Mouse (Mus musculus) hindbrain, postnatal 0 days (tissue): ENCODE measurements around the gene Cep70. TPM values are rescaled to one million over a fixed set of nuclear protein-coding genes. Genes with fewer than 3 reads are reported as not detected.
A peak's percentile ranks its signal among the peaks of the same experiment; 100 is the strongest.

ENCODE experiments used
- ATAC-seq: fragments of 200-750 bp; cut with Nextera tagmentation; 2 replicates; pipeline ENCODE4 v1.8.0; 2017; ENCODE audit warnings: mild to moderate bottlenecking, moderate TSS enrichment, moderate library complexity
- DNase-seq: peaks from one replicate; pipeline ENCODE4 v3.0.0-alpha.2; 2015; ENCODE audit warnings: low spot score
- H3K27ac ChIP-seq: fragments of 300-500 bp; sonication (generic); 2 replicates; pipeline ENCODE4 v1.5.1; 2014; ENCODE audit warnings: mild to moderate bottlenecking
- H3K27me3 ChIP-seq: fragments of 300-500 bp; sonication (generic); 2 replicates; pipeline ENCODE4 v1.6.1; 2014; ENCODE audit warnings: low read length, mixed read lengths; ENCODE audit not compliant: insufficient read depth
- H3K36me3 ChIP-seq: fragments of 300-500 bp; sonication (generic); 2 replicates; pipeline ENCODE4 v1.6.1; 2014; ENCODE audit warnings: low read length, mixed read lengths; ENCODE audit not compliant: insufficient read depth
- H3K4me1 ChIP-seq: fragments of 300-500 bp; sonication (generic); 2 replicates; pipeline ENCODE4 v1.6.1; 2014; ENCODE audit warnings: antibody characterized with exemption, low read length, mixed read lengths; ENCODE audit not compliant: insufficient read depth
- H3K4me2 ChIP-seq: fragments of 300-500 bp; sonication (generic); 2 replicates; pipeline ENCODE4 v1.6.1; 2014; ENCODE audit warnings: low read depth, mild to moderate bottlenecking, low read length, moderate library complexity, mixed read lengths
- H3K4me3 ChIP-seq: fragments of 300-500 bp; sonication (generic); 2 replicates; pipeline ENCODE4 v1.5.1; 2014; ENCODE audit warnings: low read length
- H3K9ac ChIP-seq: fragments of 300-500 bp; sonication (generic); replicated peaks from 2 replicates; pipeline ENCODE4 v1.6.1; 2014; ENCODE audit warnings: mild to moderate bottlenecking, low read length, moderate library complexity, mixed read lengths
- H3K9me3 ChIP-seq: fragments of 300-500 bp; sonication (generic); 2 replicates; pipeline ENCODE4 v1.6.1; 2016; ENCODE audit warnings: low read length, mixed read lengths
- CTCF ChIP-seq: IDR thresholded peaks from 2 replicates; pipeline ENCODE4 v1.5.1; 2016; ENCODE audit warnings: antibody characterized with exemption, control low read depth, low read depth
- WGBS: fragments of 180-500 bp; shearing (Covaris S2); extraction: QIAGEN DNeasy Blood & Tissue Kit; methylation state at CpG from one replicate; pipeline ENCODE4 v1.1.7; 2014; 5-methylcytosine and 5-hydroxymethylcytosine counted together
- polyA plus RNA-seq: library from polyadenylated mRNA; unstranded; fragments of >200 nt; fragmentation: Nextera tagmentation; extraction: Ambion mirVana; gene quantifications from 2 replicates; pipeline ENCODE4 v1.2.1, GENCODE M21; 2015
- total RNA-seq: library from RNA; depleted of rRNA; stranded (reverse); fragments of >200 nt; gene quantifications from 2 replicates; pipeline ENCODE4 v1.2.3, GENCODE M21; 2014; rRNA removed

Cep70 gene
- 22.7 and 27.9 TPM in 2 replicates for total RNA-seq
- polyA plus RNA-seq: 44.4 and 50.4 TPM in 2 replicates

DNA sequence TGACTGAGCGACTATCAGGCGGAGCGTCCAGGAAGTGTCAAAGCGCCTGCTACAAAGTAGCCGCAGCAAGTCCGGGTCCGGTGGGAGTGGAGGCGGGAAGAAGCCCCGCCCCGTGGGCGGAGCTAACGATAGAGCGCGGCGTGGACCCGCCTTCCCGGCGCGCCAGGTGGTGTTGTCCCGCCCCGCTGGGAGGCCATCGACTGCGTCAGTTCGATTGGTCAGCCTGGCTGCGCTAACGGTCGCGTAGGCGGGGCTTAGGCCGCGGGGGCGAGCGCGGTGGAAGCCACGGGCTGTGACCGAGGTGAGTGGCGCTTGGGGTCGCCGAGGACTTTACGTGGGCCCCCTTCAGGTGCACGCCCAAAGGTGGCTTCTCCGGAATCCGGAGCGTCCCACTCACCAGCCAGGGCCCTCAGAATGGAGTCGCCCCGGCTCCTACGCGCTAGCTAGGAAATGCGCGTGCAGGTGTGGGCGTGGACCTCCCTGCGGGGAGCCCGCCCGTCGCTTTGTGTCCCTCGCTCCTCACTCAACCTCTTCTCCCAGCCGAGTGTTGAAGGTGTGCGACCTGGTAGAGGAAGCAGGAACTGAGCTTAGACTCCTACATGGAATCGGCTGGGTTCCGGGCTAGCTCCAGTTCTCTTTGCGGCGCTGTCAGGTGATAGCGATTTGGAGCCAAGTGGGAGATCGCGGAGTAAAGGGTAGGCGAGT, at the start of gene Cep70:
TSS of gene Cep70 (plus strand) at position 178 of the 705 bp plus-strand sequence.
- DNase-seq (peak; percentile 99), ATAC-seq (peak; percentile 97)
- Histone ChIP-seq H3K4me1 (no peaks in the 10 kb centered on the region), H3K36me3 (no peaks in the 10 kb centered on the region), H3K27ac (peak within 1 kb of the TSS; percentile 90), H3K4me2 (peak within 1 kb of the TSS; percentile 78), H3K9ac (peak within 1 kb of the TSS; percentile 75), H3K27me3 (no peaks in the 10 kb centered on the region), H3K4me3 (peak within 1 kb of the TSS; percentile 91), H3K9me3 (no peaks in the 10 kb centered on the region)
- no peak; the same call in none of the 2 replicates for TF ChIP-seq CTCF
- under 1% methylated on average over 65 of the region's 66 CpGs for WGBS

DNA sequence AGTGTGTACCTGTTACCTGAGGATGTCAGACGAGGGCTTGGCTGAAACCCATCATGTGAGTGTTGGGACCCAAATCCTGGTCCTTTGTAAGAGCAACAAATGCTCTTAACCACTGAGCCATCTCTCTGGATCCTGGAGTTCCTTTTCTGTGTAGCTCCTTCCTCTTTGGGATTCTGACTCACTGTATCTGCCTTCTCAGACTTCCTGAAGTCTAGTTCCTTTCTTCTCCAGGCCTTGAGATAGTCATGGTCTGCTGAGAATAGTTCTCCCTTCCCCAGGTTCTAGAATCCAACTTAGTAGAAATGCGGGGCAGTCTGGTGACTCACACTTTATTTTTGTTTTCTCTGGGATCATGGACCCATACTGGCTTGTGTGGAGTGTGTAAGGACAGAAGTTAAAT, 30.5 kb upstream of the Cep70 start:
- TF ChIP-seq CTCF: no peak
- Histone ChIP-seq H3K9me3 (no peaks in the 10 kb centered on the region), H3K4me3 (no peak overlapping the region), H3K27ac (no peak overlapping the region), H3K36me3 (no peaks in the 10 kb centered on the region), H3K9ac (no peak overlapping the region), H3K27me3 (no peaks in the 10 kb centered on the region), H3K4me2 (no peak overlapping the region), H3K4me1 (no peaks in the 10 kb centered on the region)
- 86% methylated on average over 2 of the region's 2 CpGs for WGBS
- no peak for ATAC-seq
- DNase-seq: no peak

DNA sequence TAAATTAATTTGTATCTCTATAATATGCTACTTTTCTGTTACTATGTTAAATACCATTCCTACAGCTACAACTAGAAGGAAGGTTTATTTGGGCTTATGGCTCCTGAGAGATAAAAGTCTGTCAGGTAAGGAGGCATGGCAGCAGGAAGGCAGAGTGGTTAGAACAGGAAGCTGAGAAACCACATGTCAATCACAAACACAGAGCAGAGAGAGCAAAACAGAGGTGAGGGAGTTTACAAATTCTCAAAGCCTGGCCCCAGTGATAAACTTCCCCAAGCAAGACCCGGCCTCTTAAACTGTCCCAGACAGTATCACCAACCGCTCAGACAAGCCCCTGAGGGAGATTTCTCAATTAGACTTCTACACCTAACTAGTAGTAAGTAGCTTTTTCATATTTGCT, 27.0 kb upstream of the Cep70 start:
- no peak for ATAC-seq
- H3K4me3 ChIP-seq: no peak overlapping the region

DNA sequence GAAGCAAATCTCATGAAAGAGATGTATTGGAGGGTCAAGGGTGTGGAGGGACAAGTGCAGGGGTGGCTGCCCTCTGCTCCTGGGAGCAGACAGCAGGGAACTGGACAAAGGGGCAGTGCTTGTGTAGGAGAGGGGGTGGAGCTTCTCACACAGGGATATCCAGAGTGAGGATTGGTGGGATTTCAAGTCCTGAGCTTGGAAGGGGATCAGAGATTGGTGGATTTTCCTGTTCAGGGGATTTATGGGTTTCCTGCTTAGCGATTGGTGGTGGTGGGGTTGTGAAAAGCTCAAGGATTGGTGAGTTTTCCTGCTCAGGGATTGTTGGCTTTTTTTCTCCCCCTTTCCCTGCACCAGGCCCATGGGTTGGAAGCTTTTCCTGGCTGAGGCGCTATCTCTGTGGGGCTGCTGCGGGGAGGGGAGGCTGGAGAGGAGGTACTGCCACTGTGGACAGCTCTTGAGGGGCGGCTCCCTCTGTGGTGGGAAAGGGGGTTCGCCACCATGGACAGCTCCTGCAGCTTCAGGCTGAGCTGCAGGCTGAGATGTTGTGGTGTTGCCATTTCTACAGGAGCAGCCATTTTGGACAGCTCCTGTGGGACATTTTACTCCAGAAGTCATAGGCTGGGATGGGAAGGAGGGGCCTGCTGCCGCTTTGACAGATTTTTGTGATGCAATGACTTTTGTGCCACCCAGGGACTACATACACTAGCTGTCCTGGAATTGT, 25.0 kb upstream of the Cep70 start:
- Histone ChIP-seq H3K27ac (no peak overlapping the region), H3K4me2 (no peak overlapping the region), H3K27me3 (no peaks in the 10 kb centered on the region), H3K4me3 (no peak overlapping the region), H3K36me3 (no peaks in the 10 kb centered on the region), H3K9me3 (no peaks in the 10 kb centered on the region), H3K9ac (no peak overlapping the region), H3K4me1 (no peaks in the 10 kb centered on the region)
- DNase-seq (peak; percentile 37), ATAC-seq (peak; percentile 78)
- TF ChIP-seq CTCF: no peak
- WGBS: 32% methylated on average over 6 of the region's 6 CpGs

More for the DNA sequence above, 27.0 kb upstream of the Cep70 start:
- TF ChIP-seq CTCF: no peak
- no peak overlapping the region for H3K4me2 ChIP-seq
- DNase-seq: no peak
- H3K9ac ChIP-seq: no peak overlapping the region
- no peak overlapping the region for H3K27ac ChIP-seq
- H3K27me3 ChIP-seq: no peaks in the 10 kb centered on the region
- no peaks in the 10 kb centered on the region for H3K4me1 ChIP-seq
- 81% methylated on average over 2 of the region's 2 CpGs for WGBS
- no peaks in the 10 kb centered on the region for H3K36me3 ChIP-seq
- no peaks in the 10 kb centered on the region for H3K9me3 ChIP-seq

DNA sequence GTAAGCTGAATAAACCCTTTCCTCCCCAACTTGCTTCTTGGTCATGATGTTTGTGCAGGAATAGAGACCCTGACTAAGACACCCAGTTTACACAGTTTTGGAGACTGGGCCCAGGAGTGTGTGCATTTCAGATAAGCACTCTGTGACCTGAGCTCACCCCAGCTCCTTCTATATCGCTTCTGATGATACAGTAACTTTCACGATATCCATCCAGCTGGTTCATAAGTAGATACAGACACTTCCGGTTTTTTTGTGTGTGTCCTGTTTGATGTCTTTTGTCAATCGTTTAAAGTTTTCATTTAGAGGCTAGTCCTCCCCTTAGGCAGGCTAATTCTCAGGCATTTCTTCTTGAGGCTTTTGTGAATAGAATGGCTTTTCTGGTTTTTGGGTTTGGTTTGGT, 21.5 kb upstream of the Cep70 start:
- ATAC-seq: no peak

DNA sequence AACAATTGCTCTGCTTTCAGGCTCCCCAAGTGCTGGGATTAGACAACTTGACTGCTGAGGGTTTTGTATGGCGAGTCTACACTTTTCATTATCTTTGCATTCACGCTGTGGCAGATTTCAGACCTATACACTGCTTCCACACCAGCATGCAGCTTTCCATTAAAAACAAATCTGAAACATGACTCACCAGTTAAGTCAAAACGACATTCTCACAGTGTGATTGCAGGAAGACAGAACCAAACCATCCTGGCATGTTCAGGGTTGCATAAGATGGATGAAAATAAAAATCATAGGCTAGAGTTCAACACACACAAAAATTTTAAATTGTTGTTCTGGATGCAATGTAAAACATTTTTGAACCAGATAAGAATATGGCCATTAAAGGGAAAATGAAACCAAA, 18.6 kb upstream of the Cep70 start:
- WGBS: 49% methylated on average over 3 of the region's 3 CpGs
- Histone ChIP-seq H3K4me1 (no peaks in the 10 kb centered on the region), H3K4me2 (no peak overlapping the region), H3K27ac (no peak overlapping the region), H3K9me3 (no peaks in the 10 kb centered on the region), H3K36me3 (no peaks in the 10 kb centered on the region), H3K4me3 (no peak overlapping the region), H3K9ac (no peak overlapping the region), H3K27me3 (no peaks in the 10 kb centered on the region)
- ATAC-seq (no peak), DNase-seq (no peak)
- TF ChIP-seq CTCF: no peak

More for the DNA sequence above, 21.5 kb upstream of the Cep70 start:
- Histone ChIP-seq H3K4me1 (no peaks in the 10 kb centered on the region), H3K4me3 (no peak overlapping the region), H3K9me3 (no peaks in the 10 kb centered on the region), H3K27ac (no peak overlapping the region), H3K27me3 (no peaks in the 10 kb centered on the region), H3K36me3 (no peaks in the 10 kb centered on the region), H3K4me2 (no peak overlapping the region), H3K9ac (no peak overlapping the region)
- WGBS: 90% methylated on average over 4 of the region's 4 CpGs
- no peak for TF ChIP-seq CTCF
- no peak for DNase-seq

DNA sequence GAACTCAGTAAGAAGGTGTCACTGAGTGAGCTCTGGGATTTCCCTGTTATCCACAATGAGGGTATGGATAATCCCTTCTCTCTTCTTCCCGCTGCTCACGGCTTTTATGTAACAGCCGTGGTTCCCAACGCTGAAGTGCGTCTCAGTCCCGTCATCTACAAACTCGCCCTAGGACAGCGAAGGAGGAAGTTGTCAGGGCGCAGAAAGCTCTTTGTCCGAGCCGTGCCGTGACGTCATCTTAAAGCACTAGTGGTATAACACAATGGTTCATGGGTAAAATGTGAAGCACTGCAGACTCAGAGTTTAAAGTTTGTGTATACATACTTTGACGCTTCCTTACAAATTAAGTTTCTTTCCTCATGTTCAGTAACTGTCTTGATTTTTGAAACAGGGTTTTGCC, 13.7 kb upstream of the Cep70 start:
- 92% methylated on average over 14 of the region's 14 CpGs for WGBS
- no peak overlapping the region for H3K4me3 ChIP-seq
- no peaks in the 10 kb centered on the region for H3K36me3 ChIP-seq
- H3K4me1 ChIP-seq: no peaks in the 10 kb centered on the region
- H3K9ac ChIP-seq: no peak overlapping the region
- TF ChIP-seq CTCF: no peak
- ATAC-seq (no peak), DNase-seq (no peak)
- no peaks in the 10 kb centered on the region for H3K9me3 ChIP-seq
- H3K27ac ChIP-seq: no peak overlapping the region
- H3K4me2 ChIP-seq: no peak overlapping the region
- no peaks in the 10 kb centered on the region for H3K27me3 ChIP-seq
